Mouse (Mus musculus) cerebellum, adult 2 months (tissue): ENCODE data around the gene Drap1. TPM values are rescaled to one million over a fixed set of nuclear protein-coding genes. Genes with fewer than 3 reads are reported as not detected.
A peak's percentile ranks its signal among the peaks of the same experiment; 100 is the strongest.

Source experiments
- DNase-seq, 2 experiments: peaks; one replicate each; pipeline ENCODE4 v3.0.0; 2021
- H3K27ac ChIP-seq: fragments of 200-500 bp; 2 replicates; pipeline ENCODE4 v1.5.1; 2012; ENCODE audit warnings: low read length, control low read depth, inconsistent platforms; ENCODE audit not compliant: insufficient read depth
- H3K27me3 ChIP-seq: fragments of 200-500 bp; 2 replicates; pipeline ENCODE4 v1.6.1; 2012; ENCODE audit warnings: inconsistent platforms, mild to moderate bottlenecking, low read length, moderate library complexity; ENCODE audit not compliant: control insufficient read depth, insufficient read depth
- H3K4me1 ChIP-seq: fragments of 200-500 bp; 2 replicates; pipeline ENCODE4 v1.6.1; 2011; ENCODE audit warnings: low read length; ENCODE audit not compliant: control insufficient read depth, insufficient read depth
- H3K4me3 ChIP-seq: fragments of 200-500 bp; replicated peaks from 2 replicates; pipeline ENCODE3; 2011; ENCODE audit warnings: mild to moderate bottlenecking, low read depth, low read length, control low read depth; ENCODE audit not compliant: insufficient read depth
- CTCF ChIP-seq: fragments of 200-500 bp; IDR thresholded peaks from 2 replicates; pipeline ENCODE4 v1.5.1; 2011; ENCODE audit warnings: low read depth, mild to moderate bottlenecking, control low read depth, low read length, moderate library complexity, borderline replicate concordance; ENCODE audit not compliant: insufficient read depth
- POLR2A ChIP-seq: fragments of 200-500 bp; IDR thresholded peaks from 2 replicates; pipeline ENCODE4 v1.6.1; 2011; ENCODE audit warnings: low read length, control low read depth, borderline replicate concordance; ENCODE audit not compliant: insufficient read depth
- WGBS: fragments of 180-500 bp; shearing (Covaris S2); methylation state at CpG from one replicate; pipeline ENCODE4 v1.1.7; 2018; 5-methylcytosine and 5-hydroxymethylcytosine counted together
- polyA plus RNA-seq: library from polyadenylated mRNA; depleted of rRNA; stranded (reverse); fragments of >200 nt; gene quantifications from 2 replicates; pipeline ENCODE4 v1.2.3, GENCODE M21; 2012; rRNA removed

The Drap1 gene
- polyA plus RNA-seq = 281 and 309 TPM in 2 replicates

GRCm38 (mm10) chr19:5424782-5425741 is at the start of gene Drap1, which contains the start of gene AI837181:
Gene Drap1, minus strand, starts transcription at chr19:5424979.
Gene AI837181, plus strand, starts transcription at chr19:5425144.
- WGBS = under 1% methylated on average over 85 of the region's 87 CpGs
- H3K27ac ChIP-seq = peak within 1 kb of the TSS; percentile 82
- no peaks in the 10 kb centered on the region for H3K27me3 ChIP-seq
- peak within 1 kb of the TSS; percentile 86 for H3K4me3 ChIP-seq
- peaks cover 42% of the 10 kb centered on the region for H3K4me1 ChIP-seq
- TF ChIP-seq POLR2A = peak; percentile 27; the same call in 1 of the 2 replicates
- TF ChIP-seq CTCF = no peak
- DNase-seq = peak; percentile 94

- 13% methylated on average over 22 of the region's 22 CpGs for WGBS
- Histone ChIP-seq H3K27me3 (no peaks in the 10 kb centered on the region), H3K4me3 (peak within 1 kb of the TSS; percentile 62), H3K4me1 (peaks cover 27% of the 10 kb centered on the region), H3K27ac (peak within 1 kb of the TSS; percentile 92)
- no peak for TF ChIP-seq POLR2A
- no peak for TF ChIP-seq CTCF
- peak; percentile 66 to 70 for DNase-seq
Observed at GRCm38 (mm10) chr19:5473720-5474119, 48.9 kb upstream of the Drap1 start, which contains the start of gene Efemp2. Gene Efemp2, plus strand, starts transcription at chr19:5473954.

GRCm38 (mm10) chr19:5472857-5473256 is 48.1 kb upstream of the Drap1 start:
- no peak overlapping the region for H3K4me3 ChIP-seq
- H3K27me3 ChIP-seq = no peaks in the 10 kb centered on the region
- TF ChIP-seq POLR2A (no peak), CTCF (no peak)
- WGBS = 89% methylated on average over 3 of the region's 3 CpGs
- no peak overlapping the region for H3K27ac ChIP-seq
- peaks cover 25% of the 10 kb centered on the region for H3K4me1 ChIP-seq
- no peak for DNase-seq

- 50% methylated on average over 5 of the region's 5 CpGs for WGBS
- no peak for TF ChIP-seq POLR2A
- TF ChIP-seq CTCF = no peak
- no peak overlapping the region for H3K27ac ChIP-seq
- no peak for DNase-seq
- no peak overlapping the region for H3K4me3 ChIP-seq
- peaks cover 15% of the 10 kb centered on the region for H3K4me1 ChIP-seq
- H3K27me3 ChIP-seq = no peaks in the 10 kb centered on the region
Observed at GRCm38 (mm10) chr19:5471846-5472245, 47.1 kb upstream of the Drap1 start.

- WGBS = 43% methylated on average over 5 of the region's 5 CpGs
- H3K27ac ChIP-seq = no peak within 1 kb of the TSS
- H3K4me3 ChIP-seq = no peak within 1 kb of the TSS
- peaks cover 10% of the 10 kb centered on the region for H3K4me1 ChIP-seq
- DNase-seq = no peak
- H3K27me3 ChIP-seq = no peaks in the 10 kb centered on the region
- TF ChIP-seq CTCF (no peak), POLR2A (no peak)
Observed at GRCm38 (mm10) chr19:5468374-5468773, 43.6 kb upstream of the Drap1 start, which contains the start of gene Ctsw. Gene Ctsw, minus strand, starts transcription at chr19:5468507.

- Histone ChIP-seq H3K4me3 (no peak overlapping the region), H3K27ac (no peak overlapping the region), H3K4me1 (peaks cover 10% of the 10 kb centered on the region), H3K27me3 (no peaks in the 10 kb centered on the region)
- no peak for DNase-seq
- no peak for TF ChIP-seq CTCF
- TF ChIP-seq POLR2A = no peak
- 80% methylated on average over 6 of the region's 6 CpGs for WGBS
Observed at GRCm38 (mm10) chr19:5466916-5467500, 42.2 kb upstream of the Drap1 start.

GRCm38 (mm10) chr19:5465037-5465436 is 40.3 kb upstream of the Drap1 start:
- Histone ChIP-seq H3K4me3 (no peak overlapping the region), H3K27me3 (no peaks in the 10 kb centered on the region), H3K4me1 (peaks cover 10% of the 10 kb centered on the region), H3K27ac (no peak overlapping the region)
- TF ChIP-seq CTCF (no peak), POLR2A (no peak)
- DNase-seq = no peak
- 92% methylated on average over 8 of the region's 8 CpGs for WGBS
